Mouse (Mus musculus) left cerebral cortex, adult 11 months (tissue): ENCODE results near the gene Cttnbp2nl.

ENCODE experiments used
- DNase-seq: peaks from one replicate; pipeline ENCODE4 v3.0.0; 2022; ENCODE audit warnings: low spot score

Gene Cttnbp2nl

GRCm38 (mm10) chr3:105014908-105015307 is 38.0 kb downstream of the Cttnbp2nl start:
- no peak for DNase-seq

DNA sequence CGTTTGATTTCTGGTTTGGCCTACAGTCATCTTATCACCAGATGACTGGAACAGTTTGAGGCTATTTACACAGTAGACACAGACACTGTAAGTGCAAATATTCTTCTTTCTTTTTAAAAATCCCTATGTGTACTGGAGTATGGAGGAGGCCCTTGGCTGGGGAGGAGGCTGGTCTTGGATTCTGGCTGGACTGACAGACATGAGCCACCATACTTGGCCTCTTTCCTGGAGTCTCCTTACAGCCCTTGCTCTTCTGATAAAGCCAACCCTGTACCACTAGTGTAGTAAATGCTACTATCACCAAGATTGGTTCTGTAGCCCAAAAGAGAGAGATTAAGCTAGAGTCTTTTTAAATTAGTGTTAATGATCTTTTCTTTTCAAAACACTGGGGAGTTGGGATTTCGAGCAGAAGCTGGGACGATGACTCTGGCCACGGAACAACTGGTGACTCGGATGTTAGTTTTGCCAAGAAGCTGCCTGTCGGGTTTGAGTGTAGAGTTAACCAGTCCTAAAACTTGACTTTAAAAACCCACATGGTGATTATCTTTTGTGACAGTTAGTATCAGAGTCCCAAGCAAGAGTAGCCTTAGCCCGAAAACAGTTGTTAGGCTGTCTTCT is 40.1 kb downstream of the Cttnbp2nl start:
- DNase-seq, result no peak

- no peak for DNase-seq
These were observed 41.1 kb downstream of the Cttnbp2nl start for GRCm38 (mm10) chr3:105011883-105012282.

GRCm38 (mm10) chr3:105010681-105011339 is 42.1 kb downstream of the Cttnbp2nl start:
- no peak for DNase-seq

- DNase-seq, result no peak
These were observed 44.9 kb downstream of the Cttnbp2nl start for GRCm38 (mm10) chr3:105008070-105008469.

- DNase-seq, result no peak
These were observed 46.8 kb downstream of the Cttnbp2nl start for GRCm38 (mm10) chr3:105006101-105006500.

DNA sequence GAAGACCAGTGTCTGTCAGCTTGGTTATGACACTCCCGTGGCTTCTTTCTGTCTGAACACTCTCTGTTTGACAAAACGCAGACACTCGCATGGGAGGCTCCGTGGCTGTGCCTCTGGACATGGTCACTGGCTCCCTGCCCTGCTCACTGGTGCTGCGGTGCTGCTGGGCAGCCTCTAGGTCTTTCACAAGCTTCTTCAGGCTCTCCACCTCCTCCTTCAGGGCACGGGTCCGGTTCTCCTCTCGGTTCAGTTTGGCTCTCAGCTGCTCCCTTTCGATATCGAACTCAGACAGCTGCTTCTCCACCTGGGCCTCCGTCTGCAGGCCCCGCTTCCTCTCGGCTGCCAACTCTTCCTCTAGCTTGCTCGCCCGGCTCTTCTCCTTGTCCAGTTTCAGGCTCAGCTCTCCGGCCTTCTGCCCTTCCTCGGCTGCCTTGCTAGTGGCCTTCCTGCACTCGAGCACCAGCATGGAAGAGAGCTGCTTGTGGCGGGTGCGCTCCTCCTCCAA is 47.3 kb downstream of the Cttnbp2nl start:
- no peak for DNase-seq

- no peak for DNase-seq
These were observed 47.9 kb downstream of the Cttnbp2nl start for GRCm38 (mm10) chr3:105005011-105005410.

DNA sequence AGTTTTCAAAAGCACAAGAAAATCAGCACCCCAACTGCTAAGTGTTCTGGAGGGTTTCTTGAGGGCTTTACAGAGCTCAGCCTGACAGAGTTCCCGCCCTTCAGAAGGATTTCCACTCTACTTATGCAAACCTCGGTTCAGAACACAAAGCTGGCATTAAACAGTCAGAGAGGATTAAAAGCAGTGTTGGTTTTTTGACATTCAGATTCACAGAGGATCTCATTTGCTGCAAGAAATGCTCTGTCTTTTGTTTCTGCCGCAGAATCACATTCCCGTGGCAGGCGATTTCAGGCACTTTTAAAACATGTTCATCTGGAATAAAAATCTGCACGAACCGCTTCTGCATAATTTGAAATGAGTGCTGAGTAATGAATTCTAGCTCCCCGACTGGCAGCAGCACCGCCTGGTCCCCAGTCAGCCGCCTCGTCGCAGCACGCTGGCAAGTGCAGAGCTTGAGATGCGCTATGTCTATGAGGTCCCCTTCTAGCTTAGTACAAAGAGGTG is 48.9 kb downstream of the Cttnbp2nl start:
- peak; percentile 57 for DNase-seq

DNA sequence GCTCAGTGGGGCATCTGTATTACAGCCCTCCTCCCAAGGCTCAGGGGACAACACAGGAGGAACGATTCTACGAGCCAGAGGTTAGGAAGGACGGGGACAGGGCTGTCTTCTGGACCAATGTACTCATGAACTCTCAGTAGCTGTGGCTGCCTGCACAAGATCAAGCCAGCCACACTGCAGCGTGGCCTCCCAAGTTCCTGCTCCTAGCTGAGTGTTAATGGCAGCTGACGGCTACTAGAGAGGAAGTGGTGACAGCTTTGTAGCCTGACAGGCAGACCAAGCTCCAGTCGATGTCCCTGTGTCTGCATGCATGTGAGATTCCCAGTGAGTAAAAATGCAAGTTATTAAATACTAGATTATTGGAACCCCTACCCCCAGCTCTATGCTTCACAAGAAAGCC is 51.6 kb downstream of the Cttnbp2nl start:
- DNase-seq, result no peak

- no peak for DNase-seq
These were observed 52.4 kb downstream of the Cttnbp2nl start for GRCm38 (mm10) chr3:105000561-105000960.

DNA sequence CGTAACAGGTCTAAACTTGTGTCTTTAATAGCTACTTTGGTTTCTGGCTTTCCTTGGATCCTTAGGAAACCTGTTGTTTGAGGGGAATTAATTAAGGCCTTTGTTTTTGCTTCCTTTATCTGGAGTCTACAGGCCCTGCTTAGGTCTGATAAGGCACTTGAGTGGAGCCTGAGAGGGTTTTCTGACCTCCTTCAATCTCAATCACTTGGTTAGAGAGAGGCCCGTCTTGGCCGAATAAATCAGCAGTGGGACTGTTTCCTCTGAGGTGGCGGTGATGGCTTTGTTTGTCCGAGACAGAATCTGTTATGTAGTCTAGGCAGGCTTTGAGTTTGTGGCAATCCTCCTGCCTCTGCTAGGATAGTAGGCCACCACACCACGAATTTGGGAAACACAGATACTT is 55.4 kb downstream of the Cttnbp2nl start:
- no peak for DNase-seq

- no peak for DNase-seq
These were observed 57.2 kb downstream of the Cttnbp2nl start for GRCm38 (mm10) chr3:104995707-104996106.

GRCm38 (mm10) chr3:104994415-104994841 is 58.5 kb downstream of the Cttnbp2nl start:
- DNase-seq, result no peak

GRCm38 (mm10) chr3:104993800-104994199 is 59.1 kb downstream of the Cttnbp2nl start:
- DNase-seq, result peak; percentile 79

GRCm38 (mm10) chr3:104992709-104993388 is 60.1 kb downstream of the Cttnbp2nl start:
- peak; percentile 86 for DNase-seq

DNA sequence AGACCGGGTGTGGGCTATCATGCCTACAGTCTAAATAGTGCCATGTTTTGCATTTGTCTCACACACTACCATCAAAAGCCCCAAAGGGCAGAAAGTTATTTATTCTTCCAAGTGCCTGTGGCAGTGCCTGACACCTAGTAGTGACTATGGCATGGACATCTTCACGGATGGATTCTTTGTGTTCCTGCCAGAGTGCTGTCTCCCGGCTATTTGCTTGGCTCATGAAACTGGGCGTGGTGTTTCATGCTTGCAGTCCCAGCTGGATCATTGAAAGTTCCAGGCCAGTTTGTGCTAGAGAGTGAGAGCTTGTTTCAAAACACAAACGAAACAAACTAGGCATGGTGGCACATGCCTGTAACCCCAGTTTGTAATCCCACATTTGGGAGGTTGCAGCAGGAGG is 61.2 kb downstream of the Cttnbp2nl start:
- DNase-seq, result no peak

- DNase-seq, result no peak
These were observed 65.1 kb downstream of the Cttnbp2nl start for GRCm38 (mm10) chr3:104987884-104988283.

- no peak for DNase-seq
These were observed 73.2 kb downstream of the Cttnbp2nl start for GRCm38 (mm10) chr3:104979735-104980134.

GRCm38 (mm10) chr3:104967548-104968300 is 85.2 kb downstream of the Cttnbp2nl start:
- peak; percentile 66 for DNase-seq

DNA sequence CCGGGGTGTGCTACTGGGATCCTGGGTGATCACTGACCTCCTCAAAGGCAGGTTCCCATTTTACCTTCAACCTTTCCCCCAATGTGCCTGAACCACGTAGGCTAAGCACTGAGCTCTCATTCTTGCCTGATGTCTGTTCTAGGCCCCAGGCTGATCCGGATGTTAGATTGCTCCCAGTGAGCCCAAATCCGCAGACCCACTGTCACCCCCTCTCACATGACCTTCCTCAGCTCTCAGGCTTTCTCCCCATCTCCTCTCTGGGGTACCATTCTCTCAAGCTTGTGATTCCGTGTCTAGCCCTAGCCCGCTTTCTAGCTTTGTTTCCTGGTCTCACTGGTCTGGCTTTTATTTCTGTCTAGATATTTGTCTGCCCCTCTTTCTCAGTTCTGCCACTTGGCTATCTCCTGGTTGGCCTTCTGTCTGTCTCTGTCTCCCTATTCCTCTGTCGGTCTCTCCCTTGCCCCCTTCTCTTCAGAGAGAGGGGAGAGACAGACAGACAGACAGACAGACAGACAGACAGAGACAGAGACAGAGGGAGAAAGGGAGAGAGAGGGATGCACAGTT is 86.9 kb downstream of the Cttnbp2nl start:
- DNase-seq, result no peak
